Mouse (Mus musculus) MEL (cell line): ENCODE measurements at regions not wholly inside any gene's neighbourhood (a gene's known extent, or its start where the extent isn't known, plus 50 kb on each side); places are given as distances from the start of the nearest gene placed in this dataset.

Experiments used
- DNase-seq: peaks from one replicate; pipeline ENCODE4 v3.0.0; 2011; ENCODE audit warnings: low read depth, low spot score
- H3K27ac ChIP-seq: 2 replicates; pipeline ENCODE4 v1.5.1; 2012; ENCODE audit warnings: low read depth, mild to moderate bottlenecking, control low read depth, low read length, moderate library complexity; ENCODE audit not compliant: control insufficient read depth
- H3K27me3 ChIP-seq, 2 experiments: fragments of 150-350 bp in 1 of 2; sonication (generic) in 1 of 2; 2 replicates each; pipeline ENCODE4 v1.6.1; 2012; ENCODE audit warnings: low read length in 2 of 2, mild to moderate bottlenecking in 2 of 2, improper control_type of control experiment in 1 of 2, moderate library complexity in 1 of 2; ENCODE audit not compliant: insufficient read depth in 2 of 2, control insufficient read depth in 1 of 2
- H3K36me3 ChIP-seq, 2 experiments: 2 replicates each; pipeline ENCODE4 v1.6.1; 2012 to 2014; ENCODE audit warnings: low read length in 2 of 2, improper control_type of control experiment in 1 of 2, inconsistent platforms in 1 of 2, mild to moderate bottlenecking in 1 of 2; ENCODE audit not compliant: insufficient read depth in 2 of 2, control insufficient read depth in 1 of 2
- H3K4me1 ChIP-seq, 2 experiments: fragments of 150-350 bp in 1 of 2; sonication (generic) in 1 of 2; 2 replicates each; pipeline ENCODE4 v1.6.1; 2012; ENCODE audit warnings: low read length in 2 of 2, improper control_type of control experiment in 1 of 2, mild to moderate bottlenecking in 1 of 2; ENCODE audit not compliant: insufficient read depth in 2 of 2, control insufficient read depth in 1 of 2
- H3K4me3 ChIP-seq, 2 experiments: fragments of 150-350 bp in 1 of 2; sonication (generic) in 1 of 2; 2 replicates each; pipeline ENCODE4 v1.5.1; 2012; ENCODE audit warnings: low read depth in 2 of 2, low read length in 2 of 2, mild to moderate bottlenecking in 2 of 2, moderate library complexity in 2 of 2, control low read depth in 1 of 2, improper control_type of control experiment in 1 of 2; ENCODE audit not compliant: control insufficient read depth in 1 of 2, insufficient read depth in 1 of 2
- H3K79me2 ChIP-seq: 2 replicates; pipeline ENCODE4 v1.6.1; 2012; ENCODE audit warnings: mild to moderate bottlenecking, low read length, moderate library complexity; ENCODE audit not compliant: control insufficient read depth, poor library complexity, insufficient read depth
- H3K9ac ChIP-seq: 2 replicates; pipeline ENCODE4 v1.6.1; 2012; ENCODE audit warnings: low read depth, mild to moderate bottlenecking, control low read depth, low read length, moderate library complexity; ENCODE audit not compliant: control insufficient read depth, poor library complexity, severe bottlenecking
- H3K9me3 ChIP-seq: fragments of 150-350 bp; sonication (generic); replicated peaks from 2 replicates; pipeline ENCODE4 v1.6.1; 2012; ENCODE audit warnings: mild to moderate bottlenecking, low read length, improper control_type of control experiment, moderate library complexity; ENCODE audit not compliant: insufficient read depth
- BHLHE40 ChIP-seq: IDR thresholded peaks from 2 replicates; pipeline ENCODE4 v1.6.1; 2012; ENCODE audit warnings: low read depth, mild to moderate bottlenecking, inconsistent platforms, low read length, improper control_type of control experiment, borderline replicate concordance
- E2F4 ChIP-seq: IDR thresholded peaks from 2 replicates; pipeline ENCODE4 v1.6.1; 2011; ENCODE audit warnings: low read depth, low read length, improper control_type of control experiment, borderline replicate concordance
- ETS1 ChIP-seq: IDR thresholded peaks from 2 replicates; pipeline ENCODE4 v1.6.1; 2012; ENCODE audit warnings: low read depth, mild to moderate bottlenecking, inconsistent platforms, low read length, improper control_type of control experiment, moderate library complexity
- MAFK ChIP-seq: IDR thresholded peaks from 2 replicates; pipeline ENCODE4 v1.6.1; 2011; ENCODE audit warnings: low read depth, mild to moderate bottlenecking, low read length, improper control_type of control experiment, borderline replicate concordance
- MEF2A ChIP-seq: IDR thresholded peaks from 2 replicates; pipeline ENCODE4 v1.6.1; 2014; ENCODE audit warnings: low read depth, mild to moderate bottlenecking, inconsistent platforms, low read length, improper control_type of control experiment; ENCODE audit not compliant: poor library complexity, insufficient replicate concordance, severe bottlenecking; ENCODE audit errors: extremely low read depth
- POLR2A ChIP-seq, 2 experiments: IDR thresholded peaks; 2 replicates each; pipeline ENCODE4 v1.6.1; 2011 to 2012; ENCODE audit warnings: low read length in 2 of 2, mild to moderate bottlenecking in 2 of 2, control low read depth in 1 of 2, improper control_type of control experiment in 1 of 2, low read depth in 1 of 2, moderate library complexity in 1 of 2; ENCODE audit not compliant: control insufficient read depth in 1 of 2, insufficient read depth in 1 of 2, poor library complexity in 1 of 2
- POLR2AphosphoS5 ChIP-seq: IDR thresholded peaks from 2 replicates; pipeline ENCODE4 v1.6.1; 2012; ENCODE audit warnings: low read depth, borderline replicate concordance, mild to moderate bottlenecking, inconsistent platforms, low read length, moderate library complexity, mixed read lengths
- RCOR1 ChIP-seq: IDR thresholded peaks from 2 replicates; pipeline ENCODE4 v1.6.1; 2012; ENCODE audit warnings: low read depth, mild to moderate bottlenecking, inconsistent platforms, low read length, improper control_type of control experiment
- UBTF ChIP-seq: IDR thresholded peaks from 2 replicates; pipeline ENCODE4 v1.6.1; 2012; ENCODE audit warnings: low read depth, mild to moderate bottlenecking, inconsistent platforms, low read length, improper control_type of control experiment, moderate library complexity, borderline replicate concordance; ENCODE audit not compliant: insufficient read depth
- USF1 ChIP-seq: IDR thresholded peaks from 2 replicates; pipeline ENCODE4 v1.6.1; 2014; ENCODE audit warnings: low read depth, mild to moderate bottlenecking, inconsistent platforms, low read length, improper control_type of control experiment, moderate library complexity
- ZNF384 ChIP-seq: IDR thresholded peaks from 2 replicates; pipeline ENCODE4 v1.6.1; 2012; ENCODE audit warnings: low read depth, mild to moderate bottlenecking, inconsistent platforms, low read length, improper control_type of control experiment

GRCm38 (mm10) chr2:131687449-131687848 lies 125.4 kb upstream of the Adra1d start:
- H3K4me1 ChIP-seq: no peaks in the 10 kb centered on the region
- TF ChIP-seq ZNF384 (no peak), USF1 (no peak), POLR2A (IDR thresholded peaks at IDR 0.05; ENCODE audit: control insufficient read depth in 1 of 2, insufficient read depth in 1 of 2, low read depth in 1 of 2, low read length in 2 of 2, poor library complexity in 1 of 2) (no peak), MAFK (no peak), UBTF (no peak), MEF2A (no peak)
- TF ChIP-seq, all 39 proteins: peak for 0
- Histone ChIP-seq H3K9me3 (no peaks in the 10 kb centered on the region), H3K27me3 (no peaks in the 10 kb centered on the region), H3K27ac (no peak overlapping the region), H3K4me3 (no peak overlapping the region), H3K79me2 (no peaks in the 10 kb centered on the region), H3K9ac (no peak overlapping the region), H3K36me3 (no peaks in the 10 kb centered on the region)
- no peak for DNase-seq

- H3K27me3 ChIP-seq: no peaks in the 10 kb centered on the region
- no peaks in the 10 kb centered on the region for H3K36me3 ChIP-seq
- no peaks in the 10 kb centered on the region for H3K79me2 ChIP-seq
- DNase-seq: no peak
- no peaks in the 10 kb centered on the region for H3K9me3 ChIP-seq
- H3K4me1 ChIP-seq: no peaks in the 10 kb centered on the region
- H3K9ac ChIP-seq: no peak overlapping the region
- no peak for TF ChIP-seq BHLHE40
- TF ChIP-seq RCOR1: no peak
- H3K27ac ChIP-seq: no peak overlapping the region
- H3K4me3 ChIP-seq: no peak overlapping the region
Observed at GRCm38 (mm10) chr2:131686748-131687147, 124.7 kb upstream of the Adra1d start.

- Histone ChIP-seq H3K79me2 (no peaks in the 10 kb centered on the region), H3K36me3 (no peaks in the 10 kb centered on the region), H3K27ac (no peak overlapping the region), H3K9me3 (no peaks in the 10 kb centered on the region), H3K27me3 (no peaks in the 10 kb centered on the region), H3K9ac (no peak overlapping the region), H3K4me1 (no peaks in the 10 kb centered on the region), H3K4me3 (no peak overlapping the region)
- TF ChIP-seq UBTF: no peak
- TF ChIP-seq ZNF384: no peak
- TF ChIP-seq ETS1: no peak
- TF ChIP-seq E2F4: no peak
- no peak for TF ChIP-seq POLR2AphosphoS5
- TF ChIP-seq POLR2A (IDR thresholded peaks at IDR 0.05; ENCODE audit: control insufficient read depth in 1 of 2, insufficient read depth in 1 of 2, low read depth in 1 of 2, low read length in 2 of 2, poor library complexity in 1 of 2): no peak
- DNase-seq: no peak
Observed at GRCm38 (mm10) chr2:131685326-131685725, 123.2 kb upstream of the Adra1d start.
